Mouse (Mus musculus) intestine, postnatal 0 days (tissue): ENCODE measurements around the gene Sh3bp5. TPM values are rescaled to one million over a fixed set of nuclear protein-coding genes. Genes with fewer than 3 reads are reported as not detected.

Source experiments
- ATAC-seq: fragments of 200-750 bp; cut with Nextera tagmentation; 2 replicates; pipeline ENCODE4 v1.8.0; 2017; ENCODE audit warnings: mild to moderate bottlenecking, moderate TSS enrichment, moderate library complexity
- H3K27ac ChIP-seq: fragments of 300-500 bp; sonication (generic); 2 replicates; pipeline ENCODE4 v1.5.1; 2014; ENCODE audit warnings: mild to moderate bottlenecking, low read depth, low read length, moderate library complexity
- H3K27me3 ChIP-seq: fragments of 300-500 bp; sonication (generic); replicated peaks from 2 replicates; pipeline ENCODE4 v1.6.1; 2014; ENCODE audit warnings: low read length, mixed read lengths; ENCODE audit not compliant: control insufficient read depth, insufficient read depth
- H3K36me3 ChIP-seq: fragments of 300-500 bp; sonication (generic); 2 replicates; pipeline ENCODE4 v1.6.1; 2014; ENCODE audit warnings: mild to moderate bottlenecking, moderate library complexity; ENCODE audit not compliant: control insufficient read depth, insufficient read depth
- H3K4me1 ChIP-seq: fragments of 300-500 bp; sonication (generic); replicated peaks from 2 replicates; pipeline ENCODE4 v1.6.1; 2014; ENCODE audit warnings: antibody characterized with exemption, low read length, mixed read lengths; ENCODE audit not compliant: control insufficient read depth, insufficient read depth
- H3K4me2 ChIP-seq: fragments of 300-500 bp; sonication (generic); replicated peaks from 2 replicates; pipeline ENCODE4 v1.6.1; 2014; ENCODE audit warnings: low read depth, mild to moderate bottlenecking, moderate library complexity
- H3K4me3 ChIP-seq: fragments of 300-500 bp; sonication (generic); 2 replicates; pipeline ENCODE4 v1.5.1; 2014; ENCODE audit warnings: low read depth, low read length
- H3K9ac ChIP-seq: fragments of 300-500 bp; sonication (generic); 2 replicates; pipeline ENCODE4 v1.6.1; 2014; ENCODE audit warnings: mild to moderate bottlenecking, low read depth, low read length
- H3K9me3 ChIP-seq: fragments of 300-500 bp; sonication (generic); 2 replicates; pipeline ENCODE4 v1.6.1; 2016; ENCODE audit warnings: mixed run types; ENCODE audit not compliant: control insufficient read depth
- CTCF ChIP-seq: sonication (generic); IDR thresholded peaks from 2 replicates; pipeline ENCODE4 v1.5.1; 2016; ENCODE audit warnings: low read depth, mild to moderate bottlenecking, control low read depth, antibody characterized with exemption, moderate library complexity
- whole genome bisulfite sequencing: fragments of 180-500 bp; shearing (Covaris S2); extraction: QIAGEN DNeasy Blood & Tissue Kit; methylation state at CpG from one replicate; pipeline ENCODE4 v1.1.7; 2014; 5-methylcytosine and 5-hydroxymethylcytosine counted together
- polyA plus RNA-seq: library from polyadenylated mRNA; unstranded; fragments of >200 nt; fragmentation: Nextera tagmentation; extraction: Ambion mirVana; gene quantifications from 2 replicates; pipeline ENCODE4 v1.2.1, GENCODE M21; 2015

Sh3bp5 gene
- polyA plus RNA-seq, 1 experiment from 2014 or later, result 12.4 TPM

- WGBS, result 92% methylated on average over 11 of the region's 11 CpGs
- Histone ChIP-seq H3K4me3 (no peak overlapping the region), H3K4me1 (no peaks in the 10 kb centered on the region), H3K27me3 (no peaks in the 10 kb centered on the region), H3K27ac (no peak overlapping the region), H3K9ac (no peak overlapping the region), H3K9me3 (no peaks in the 10 kb centered on the region), H3K4me2 (no peak overlapping the region), H3K36me3 (no peaks in the 10 kb centered on the region; the same call in 1 of the 2 replicates)
- no peak for TF ChIP-seq CTCF
- no peak for ATAC-seq
Measured at GRCm38 (mm10) chr14:31398819-31399218, 37.1 kb downstream of the Sh3bp5 start.

- Histone ChIP-seq H3K9me3 (no peaks in the 10 kb centered on the region), H3K4me1 (no peaks in the 10 kb centered on the region), H3K27me3 (no peaks in the 10 kb centered on the region), H3K36me3 (no peaks in the 10 kb centered on the region; the same call in 1 of the 2 replicates), H3K4me2 (no peak overlapping the region), H3K9ac (no peak overlapping the region), H3K4me3 (no peak overlapping the region), H3K27ac (no peak overlapping the region)
- WGBS, result 82% methylated on average over 9 of the region's 9 CpGs
- no peak for TF ChIP-seq CTCF
- ATAC-seq, result no peak
Measured at GRCm38 (mm10) chr14:31397791-31398595, 37.9 kb downstream of the Sh3bp5 start.

GRCm38 (mm10) chr14:31397353-31397752, 38.5 kb downstream of the Sh3bp5 start:
- no peak overlapping the region for H3K9ac ChIP-seq
- H3K4me1 ChIP-seq, result no peaks in the 10 kb centered on the region
- no peak for ATAC-seq
- no peaks in the 10 kb centered on the region; the same call in 1 of the 2 replicates for H3K36me3 ChIP-seq
- H3K9me3 ChIP-seq, result no peaks in the 10 kb centered on the region
- H3K4me2 ChIP-seq, result no peak overlapping the region
- TF ChIP-seq CTCF, result no peak
- no peak overlapping the region for H3K27ac ChIP-seq
- 79% methylated on average over 12 of the region's 12 CpGs for WGBS
- H3K4me3 ChIP-seq, result no peak overlapping the region
- H3K27me3 ChIP-seq, result no peaks in the 10 kb centered on the region

- no peak for TF ChIP-seq CTCF
- no peaks in the 10 kb centered on the region for H3K27me3 ChIP-seq
- H3K9ac ChIP-seq, result no peak overlapping the region
- H3K9me3 ChIP-seq, result no peaks in the 10 kb centered on the region
- no peaks in the 10 kb centered on the region; the same call in 1 of the 2 replicates for H3K36me3 ChIP-seq
- no peak overlapping the region for H3K27ac ChIP-seq
- no peak for ATAC-seq
- H3K4me3 ChIP-seq, result no peak overlapping the region
- WGBS, result 85% methylated on average over 2 of the region's 2 CpGs
- H3K4me1 ChIP-seq, result no peaks in the 10 kb centered on the region
- H3K4me2 ChIP-seq, result no peak overlapping the region
Measured at GRCm38 (mm10) chr14:31396428-31396827, 39.5 kb downstream of the Sh3bp5 start.

GRCm38 (mm10) chr14:31395629-31396199, 40.2 kb downstream of the Sh3bp5 start:
- Histone ChIP-seq H3K27me3 (no peaks in the 10 kb centered on the region), H3K27ac (no peak overlapping the region), H3K9ac (no peak overlapping the region), H3K4me3 (no peak overlapping the region), H3K9me3 (no peaks in the 10 kb centered on the region), H3K4me1 (no peaks in the 10 kb centered on the region), H3K36me3 (no peaks in the 10 kb centered on the region; the same call in 1 of the 2 replicates), H3K4me2 (no peak overlapping the region)
- 90% methylated on average over 7 of the region's 7 CpGs for WGBS
- no peak for ATAC-seq
- no peak for TF ChIP-seq CTCF

GRCm38 (mm10) chr14:31394822-31395532, 40.9 kb downstream of the Sh3bp5 start:
- Histone ChIP-seq H3K9me3 (no peaks in the 10 kb centered on the region), H3K36me3 (no peaks in the 10 kb centered on the region; the same call in 1 of the 2 replicates), H3K4me2 (no peak overlapping the region), H3K27me3 (no peaks in the 10 kb centered on the region), H3K9ac (no peak overlapping the region), H3K4me1 (no peaks in the 10 kb centered on the region), H3K4me3 (no peak overlapping the region), H3K27ac (no peak overlapping the region)
- 94% methylated on average over 9 of the region's 9 CpGs for WGBS
- no peak for ATAC-seq
- TF ChIP-seq CTCF, result peak; percentile 41
